ENCODE assay signal across 11 mouse cellular contexts in genomic region chr7:24472937-24473336, GRCm38 (mm10). TPM values are rescaled to one million over a fixed set of nuclear protein-coding genes. Genes with fewer than 3 reads are reported as not detected.
DNase-seq lines count a peak whose midpoint lies in the region; ATAC-seq lines count a peak whose summit lies in the region.
"Had no signal": no experiment of that assay in that cellular context is flagged by ENCODE, and none has a peak within 500 bp of the region (broad histone marks: within the 10 kb centered on the region; RNA-seq: fewer than 3 reads in every experiment).

No protein-coding gene starts in this region.

- peaks cover 3% of the 10 kb centered on the region; the same call in 1 of the 2 replicates for H3K9me3 ChIP-seq in liver, embryonic 12.5 days (replicated peaks)

- no peak for ATAC-seq in liver, embryonic 12.5 days

- H3K4me2 ChIP-seq in liver, embryonic 12.5 days, result no peak overlapping the region
- H3K4me2 ChIP-seq: limb, embryonic 12.5 days had no signal

- no peaks in the 10 kb centered on the region for H3K4me1 ChIP-seq in liver, embryonic 12.5 days
- H3K4me1 ChIP-seq: limb, embryonic 12.5 days had no signal

- WGBS in liver, embryonic 12.5 days (ENCODE audit: insufficient replicate concordance), result 66% methylated on average over 7 of the region's 7 CpGs

- H3K27me3 ChIP-seq in liver, embryonic 12.5 days (replicated peaks), result no peaks in the 10 kb centered on the region
- H3K27me3 ChIP-seq: limb, embryonic 12.5 days had no signal

- H3K36me3 ChIP-seq in liver, embryonic 12.5 days, result peaks cover 9% of the 10 kb centered on the region; the same call in 1 of the 2 replicates
- H3K36me3 ChIP-seq: limb, embryonic 12.5 days had no signal

- no peak overlapping the region for H3K27ac ChIP-seq in liver, embryonic 12.5 days
- H3K27ac ChIP-seq: limb, embryonic 12.5 days had no signal

- peak; percentile 27 for DNase-seq in adrenal gland, postnatal 10 days
- DNase-seq in adrenal gland, postnatal 4 days (ENCODE audit: low spot score in 2 of 2), result no peak
- DNase-seq in liver, result peak; percentile 61
- peak; percentile 59 for DNase-seq in embryo, embryonic 10.5 days (ENCODE audit: low spot score)
- peak; percentile 74 for DNase-seq in naive thymus-derived CD4-positive, alpha-beta T cell, adult 2 months (ENCODE audit: low read depth)
- no peak for DNase-seq in gastrocnemius, adult 8-10 months (ENCODE audit: low spot score in 2 of 2)
- no peak for DNase-seq in frontal cortex, postnatal 10 days (ENCODE audit: low spot score in 2 of 2)

- H3K9ac ChIP-seq in liver, embryonic 12.5 days, result no peak overlapping the region
- H3K9ac ChIP-seq: limb, embryonic 12.5 days had no signal

- H3K4me3 ChIP-seq in liver, embryonic 12.5 days, result no peak overlapping the region
- H3K4me3 ChIP-seq: erythroblast, embryonic 14.5 days; limb, embryonic 12.5 days had no signal

RNA-seq across cellular contexts. Expression of gene Cadm4, which starts 8.9 kb away (rescaled TPM):
- 1 to 10 TPM; 6.4 to 8.6 TPM for total RNA-seq in adrenal gland, postnatal 10 days (2021)
- total RNA-seq in adrenal gland, postnatal 4 days (2021), result 10 to 100 TPM; 12.6 to 17.7 TPM
- 0.28 and 0.35 TPM in 2 replicates for polyA plus RNA-seq in liver, embryonic 12.5 days (2016; fragmentation: Nextera tagmentation; extraction: Ambion mirVana)
- 1 to 10 TPM in 3 of 4 experiments, under 1 TPM in 1; 0.87 to 3.6 (median 1.8) TPM for total RNA-seq in gastrocnemius, adult 8-10 months (2022)

RNA-seq across cellular contexts. Expression of gene Plaur, which starts 10.7 kb away (rescaled TPM):
- 1 to 10 TPM; 6.7 to 9.4 TPM for total RNA-seq in adrenal gland, postnatal 10 days (2021)
- total RNA-seq in adrenal gland, postnatal 4 days (2021), result 10 to 100 TPM; 11.9 to 13.1 TPM
- polyA plus RNA-seq in liver, embryonic 12.5 days (2016; fragmentation: Nextera tagmentation; extraction: Ambion mirVana), result 2.6 and 2.8 TPM in 2 replicates
- total RNA-seq in gastrocnemius, adult 8-10 months (2022), result under 1 TPM; 0.41 to 0.92 (median 0.63) TPM

RNA-seq across cellular contexts. Expression of gene Irgc1, which starts 20.8 kb away (rescaled TPM):
- under 1 TPM in 1 of 2 experiments, not detected in 1; 0.27 TPM for total RNA-seq in adrenal gland, postnatal 10 days (2021)
- total RNA-seq in adrenal gland, postnatal 4 days (2021), result not detected
- polyA plus RNA-seq in liver, embryonic 12.5 days (2016; fragmentation: Nextera tagmentation; extraction: Ambion mirVana), result not detected in 2 replicates
- not detected for total RNA-seq in gastrocnemius, adult 8-10 months (2022)
- total RNA-seq: ES-E14 had no signal
- polyA plus RNA-seq: erythroblast, embryonic 14.5 days; limb, embryonic 12.5 days had no signal

RNA-seq across cellular contexts. Expression of gene Zfp428, which starts 33.9 kb away (rescaled TPM):
- total RNA-seq in adrenal gland, postnatal 10 days (2021), result 1 to 10 TPM; 6.0 to 9.1 TPM
- total RNA-seq in adrenal gland, postnatal 4 days (2021), result 10 to 100 TPM; 11.1 to 16.2 TPM
- polyA plus RNA-seq in liver, embryonic 12.5 days (2016; fragmentation: Nextera tagmentation; extraction: Ambion mirVana), result 12.4 and 14.2 TPM in 2 replicates
- 1 to 10 TPM; 2.5 to 5.2 (median 4.0) TPM for total RNA-seq in gastrocnemius, adult 8-10 months (2022)

RNA-seq across cellular contexts. Expression of gene AC161166.1, which starts 39.3 kb away (rescaled TPM):
- not detected for total RNA-seq in adrenal gland, postnatal 10 days (2021)
- not detected for total RNA-seq in adrenal gland, postnatal 4 days (2021)
- polyA plus RNA-seq in liver, embryonic 12.5 days (2016; fragmentation: Nextera tagmentation; extraction: Ambion mirVana), result 0.20 and 0.24 TPM in 2 replicates
- total RNA-seq in gastrocnemius, adult 8-10 months (2022), result not detected
- polyA plus RNA-seq: erythroblast, embryonic 14.5 days had no signal

Comparison
In these comparisons a context has a peak if more than half of its experiments do, and no peak if none do; other contexts are left out.
1. DNase-seq: peak in adrenal gland, postnatal 10 days (single experiment), liver (single experiment), embryo, embryonic 10.5 days (single experiment) and naive thymus-derived CD4-positive, alpha-beta T cell, adult 2 months (single experiment); none in adrenal gland, postnatal 4 days (0 of 2), gastrocnemius, adult 8-10 months (0 of 2) and frontal cortex, postnatal 10 days (0 of 2).